Mouse (Mus musculus) intestine, embryonic 16.5 days (tissue): Measurements from ENCODE around the gene Arhgap35. TPM values are rescaled to one million over a fixed set of nuclear protein-coding genes. Genes with fewer than 3 reads are reported as not detected.

ENCODE experiments used
- ATAC-seq: fragments of 200-750 bp; cut with Nextera tagmentation; 2 replicates; pipeline ENCODE4 v1.8.0; 2017; ENCODE audit warnings: moderate TSS enrichment, moderate library complexity
- H3K27ac ChIP-seq: fragments of 300-500 bp; sonication (generic); 2 replicates; pipeline ENCODE4 v1.5.1; 2014; ENCODE audit warnings: mild to moderate bottlenecking, low read length
- H3K27me3 ChIP-seq: fragments of 300-500 bp; sonication (generic); replicated peaks from 2 replicates; pipeline ENCODE4 v1.6.1; 2014; ENCODE audit warnings: low read length, control low read depth, mixed read lengths; ENCODE audit not compliant: control insufficient read depth, insufficient read depth
- H3K36me3 ChIP-seq: fragments of 300-500 bp; sonication (generic); 2 replicates; pipeline ENCODE4 v1.6.1; 2014; ENCODE audit warnings: low read length, control low read depth; ENCODE audit not compliant: control insufficient read depth, insufficient read depth
- H3K4me1 ChIP-seq: fragments of 300-500 bp; sonication (generic); 2 replicates; pipeline ENCODE4 v1.6.1; 2014; ENCODE audit warnings: low read length, control low read depth, mixed read lengths; ENCODE audit not compliant: control insufficient read depth, insufficient read depth
- H3K4me2 ChIP-seq: fragments of 300-500 bp; sonication (generic); 2 replicates; pipeline ENCODE4 v1.6.1; 2014; ENCODE audit warnings: low read depth, low read length, control low read depth
- H3K4me3 ChIP-seq: fragments of 300-500 bp; sonication (generic); 2 replicates; pipeline ENCODE4 v1.5.1; 2014; ENCODE audit warnings: mild to moderate bottlenecking, low read length
- H3K9ac ChIP-seq: fragments of 300-500 bp; sonication (generic); 2 replicates; pipeline ENCODE4 v1.6.1; 2014; ENCODE audit warnings: low read depth, low read length
- H3K9me3 ChIP-seq: fragments of 300-500 bp; sonication (generic); 2 replicates; pipeline ENCODE4 v1.6.1; 2016; ENCODE audit warnings: low read length, control low read depth; ENCODE audit not compliant: control insufficient read depth
- WGBS: fragments of 180-500 bp; shearing (Covaris S2); extraction: QIAGEN DNeasy Blood & Tissue Kit; methylation state at CpG from one replicate; pipeline ENCODE4 v1.1.7; 2014; 5-methylcytosine and 5-hydroxymethylcytosine counted together
- polyA plus RNA-seq: library from polyadenylated mRNA; unstranded; fragments of >200 nt; fragmentation: Nextera tagmentation; extraction: Ambion mirVana; gene quantifications from 2 replicates; pipeline ENCODE4 v1.2.1, GENCODE M21; 2015

Gene Arhgap35
- polyA plus RNA-seq, 1 experiment from 2014 or later: 7.3 TPM

GRCm38 (mm10) chr7:16453118-16453711, 161.6 kb downstream of the Arhgap35 start:
- H3K4me1 ChIP-seq: peaks cover 9% of the 10 kb centered on the region
- no peaks in the 10 kb centered on the region for H3K9me3 ChIP-seq
- WGBS: under 1% methylated on average over 23 of the region's 23 CpGs
- ATAC-seq: peak; percentile 43
- peak overlapping the region; percentile 57; the same call in 1 of the 2 replicates for H3K27ac ChIP-seq
- peak overlapping the region; percentile 86 for H3K4me2 ChIP-seq
- no peaks in the 10 kb centered on the region for H3K27me3 ChIP-seq
- peak overlapping the region; percentile 84 for H3K9ac ChIP-seq
- H3K4me3 ChIP-seq: peak overlapping the region; percentile 84
- H3K36me3 ChIP-seq: 0 out of 2 replicates have a peak, but pooled peaks cover 3% of the 10 kb centered on the region

- under 1% methylated on average over 30 of the region's 30 CpGs for WGBS
- Histone ChIP-seq H3K9ac (peak within 1 kb of the TSS; percentile 84), H3K36me3 (0 out of 2 replicates have a peak, but pooled peaks cover 3% of the 10 kb centered on the region), H3K4me1 (peaks cover 9% of the 10 kb centered on the region), H3K9me3 (no peaks in the 10 kb centered on the region), H3K4me3 (peak within 1 kb of the TSS; percentile 84), H3K4me2 (peak within 1 kb of the TSS; percentile 86), H3K27me3 (no peaks in the 10 kb centered on the region), H3K27ac (peak within 1 kb of the TSS; percentile 57; the same call in 1 of the 2 replicates)
- peak; percentile 100 for ATAC-seq
Observed at GRCm38 (mm10) chr7:16452587-16453073, 162.2 kb downstream of the Arhgap35 start, which contains the start of gene Tmem160. Gene Tmem160 (plus strand): TSS chr7:16452779.

DNA sequence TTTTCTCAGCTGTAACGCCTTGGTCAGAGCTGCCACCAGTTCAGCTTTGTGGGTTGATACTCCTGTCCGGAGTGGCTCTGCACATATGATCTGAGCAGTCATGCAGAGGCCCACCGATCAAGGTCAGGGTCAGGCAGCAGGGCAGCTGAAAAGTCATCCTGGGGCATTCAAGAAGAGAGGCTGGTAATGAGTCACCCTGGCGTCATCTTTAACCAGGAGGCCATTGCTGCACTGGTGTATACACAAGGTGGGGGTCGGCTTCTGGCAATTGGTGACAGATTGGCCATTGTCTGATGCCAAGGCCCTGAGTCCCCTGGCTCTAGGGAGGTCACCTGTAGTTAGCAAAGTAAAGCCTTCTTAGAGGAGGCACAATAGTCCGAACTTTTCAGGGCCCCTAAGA, 163.1 kb downstream of the Arhgap35 start:
- 78% methylated on average over 6 of the region's 6 CpGs for WGBS
- Histone ChIP-seq H3K4me2 (no peak overlapping the region), H3K4me1 (peaks cover 9% of the 10 kb centered on the region), H3K9ac (no peak overlapping the region), H3K36me3 (0 out of 2 replicates have a peak, but pooled peaks cover 3% of the 10 kb centered on the region), H3K27me3 (no peaks in the 10 kb centered on the region), H3K9me3 (no peaks in the 10 kb centered on the region), H3K4me3 (no peak overlapping the region), H3K27ac (no peak overlapping the region)
- no peak for ATAC-seq

Other genes with a start within 250 kb of the Arhgap35 start
- gene Sae1, start 227.2 kb downstream of the Arhgap35 start, polyA plus RNA-seq: 238 and 263 TPM in 2 replicates
- gene Zc3h4, start 214.1 kb downstream of the Arhgap35 start, polyA plus RNA-seq: 9.6 and 11.1 TPM in 2 replicates
- gene Tmem160, start 162.2 kb downstream of the Arhgap35 start, polyA plus RNA-seq: 52.4 and 62.8 TPM in 2 replicates
- gene Npas1, start 137.3 kb downstream of the Arhgap35 start, polyA plus RNA-seq: 0.13 and 0.27 TPM in 2 replicates
- gene Ceacam15, start 60.7 kb upstream of the Arhgap35 start, polyA plus RNA-seq: not detected in 2 replicates
- gene Ceacam9, start 106.9 kb upstream of the Arhgap35 start, polyA plus RNA-seq: 0.10 TPM in 1 of 2 replicates, not detected in the other
- gene Ap2s1, start 123.4 kb upstream of the Arhgap35 start, polyA plus RNA-seq: 266 and 271 TPM in 2 replicates
- 44.5 and 49.0 TPM in 2 replicates for gene Slc1a5, start 166.3 kb upstream of the Arhgap35 start, polyA plus RNA-seq
- gene Strn4, start 200.9 kb upstream of the Arhgap35 start, polyA plus RNA-seq: 68.9 and 72.3 TPM in 2 replicates
- 20.3 and 22.3 TPM in 2 replicates for gene Fkrp, start 201.7 kb upstream of the Arhgap35 start, polyA plus RNA-seq
- gene Prkd2, start 227.9 kb upstream of the Arhgap35 start, polyA plus RNA-seq: 10.3 and 11.5 TPM in 2 replicates